Mouse (Mus musculus) neural tube, embryonic 11.5 days (tissue): ENCODE measurements at regions not wholly inside any gene's neighbourhood (a gene's known extent, or its start where the extent isn't known, plus 50 kb on each side); places are given as distances from the start of the nearest gene placed in this dataset.

Experiments
- ATAC-seq: fragments of 200-750 bp; cut with Nextera tagmentation; 2 replicates; pipeline ENCODE4 v1.8.0; 2017; ENCODE audit warnings: moderate number of reproducible peaks, mild to moderate bottlenecking, moderate TSS enrichment, moderate library complexity; ENCODE audit not compliant: insufficient read depth, low FRiP score, low TSS enrichment
- DNase-seq: peaks from one replicate; pipeline ENCODE4 v3.0.0-alpha.2; 2015; ENCODE audit warnings: low spot score
- H3K27ac ChIP-seq: fragments of 300-500 bp; sonication (generic); 2 replicates; pipeline ENCODE4 v1.5.1; 2014; ENCODE audit warnings: low read depth, mild to moderate bottlenecking, low read length
- H3K27me3 ChIP-seq: fragments of 300-500 bp; sonication (generic); 2 replicates; pipeline ENCODE4 v1.6.1; 2014; ENCODE audit warnings: mild to moderate bottlenecking, low read length, mixed read lengths; ENCODE audit not compliant: control insufficient read depth, insufficient read depth
- H3K36me3 ChIP-seq: fragments of 300-500 bp; sonication (generic); 2 replicates; pipeline ENCODE4 v1.6.1; 2014; ENCODE audit warnings: mild to moderate bottlenecking, low read length, moderate library complexity, mixed read lengths; ENCODE audit not compliant: control insufficient read depth, insufficient read depth
- H3K4me1 ChIP-seq: fragments of 300-500 bp; sonication (generic); 2 replicates; pipeline ENCODE4 v1.6.1; 2014; ENCODE audit warnings: low read length, mixed read lengths; ENCODE audit not compliant: control insufficient read depth, insufficient read depth
- H3K4me2 ChIP-seq: fragments of 300-500 bp; sonication (generic); 2 replicates; pipeline ENCODE4 v1.6.1; 2014; ENCODE audit warnings: low read depth, mild to moderate bottlenecking, moderate library complexity
- H3K4me3 ChIP-seq: fragments of 300-500 bp; sonication (generic); 2 replicates; pipeline ENCODE4 v1.5.1; 2014; ENCODE audit warnings: low read depth, low read length
- H3K9ac ChIP-seq: fragments of 300-500 bp; sonication (generic); 2 replicates; pipeline ENCODE4 v1.6.1; 2014; ENCODE audit warnings: mild to moderate bottlenecking, low read length
- H3K9me3 ChIP-seq: fragments of 300-500 bp; sonication (generic); 2 replicates; pipeline ENCODE4 v1.6.1; 2016; ENCODE audit warnings: low read length; ENCODE audit not compliant: control insufficient read depth
- WGBS: fragments of 180-500 bp; shearing (Covaris S2); extraction: QIAGEN DNeasy Blood & Tissue Kit; methylation state at CpG from one replicate; pipeline ENCODE4 v1.1.7; 2014; 5-methylcytosine and 5-hydroxymethylcytosine counted together

DNA sequence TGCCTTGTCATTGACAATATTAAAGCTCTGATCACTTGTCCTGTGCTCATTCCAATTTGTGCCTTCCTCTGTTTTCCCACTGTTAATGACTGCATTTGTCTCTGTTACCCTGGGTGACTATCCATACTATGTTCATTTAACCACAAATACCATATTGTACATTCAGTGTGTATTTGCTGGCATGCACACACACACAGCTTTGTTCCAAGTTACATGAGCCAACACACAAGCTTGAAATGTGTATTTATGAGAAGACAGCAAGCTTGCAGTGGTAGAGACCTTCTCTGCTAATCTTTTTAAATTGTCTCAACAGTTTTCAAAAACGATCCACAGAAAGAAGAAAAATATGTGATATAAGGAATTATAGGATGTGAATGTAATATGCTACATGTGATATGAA, 193.8 kb upstream of the Ptprk start:
- DNase-seq (no peak), ATAC-seq (no peak)
- Histone ChIP-seq H3K9ac (no peak overlapping the region), H3K4me2 (no peak overlapping the region), H3K27ac (no peak overlapping the region), H3K27me3 (no peaks in the 10 kb centered on the region), H3K4me3 (no peak overlapping the region), H3K4me1 (no peaks in the 10 kb centered on the region), H3K9me3 (no peaks in the 10 kb centered on the region), H3K36me3 (no peaks in the 10 kb centered on the region)
- WGBS: 98% methylated on average over 1 of the region's 1 CpGs

DNA sequence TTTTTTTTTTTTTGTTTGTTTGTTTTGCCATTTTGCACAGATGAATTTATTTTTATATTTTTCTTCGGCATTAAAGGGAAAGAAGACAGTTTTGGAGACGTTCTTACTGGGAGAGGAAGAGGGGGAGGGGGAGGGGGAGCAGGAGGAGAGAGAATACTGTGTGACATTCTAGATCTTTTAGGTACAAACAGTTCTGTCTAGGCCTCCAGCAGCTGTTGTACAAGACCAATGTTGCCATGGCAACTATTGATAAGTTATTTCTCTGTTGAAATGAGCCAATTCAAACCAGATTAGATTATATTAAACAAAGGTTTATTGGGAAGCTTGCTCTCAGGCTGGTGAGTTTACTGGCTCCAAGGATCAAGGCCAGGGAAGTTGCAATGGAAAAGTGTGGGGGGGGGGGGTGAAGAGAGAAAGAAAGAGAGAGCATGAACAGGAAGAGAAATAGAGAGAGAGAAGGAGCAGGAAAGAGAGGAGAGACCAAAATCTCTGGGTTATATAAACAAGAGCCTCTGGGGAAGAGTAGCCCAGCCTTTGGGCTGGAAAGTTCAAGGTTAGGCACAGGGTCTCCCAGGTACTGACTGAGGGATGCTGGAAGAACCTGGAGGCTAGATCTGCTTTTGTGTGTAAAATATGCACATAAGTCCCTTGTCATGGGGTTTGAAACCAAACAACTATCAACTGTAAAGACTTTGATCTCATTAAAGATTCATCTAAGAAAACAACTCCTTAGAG, 182.7 kb upstream of the Ptprk start:
- Histone ChIP-seq H3K4me2 (no peak overlapping the region), H3K4me3 (no peak overlapping the region), H3K27ac (no peak overlapping the region), H3K36me3 (no peaks in the 10 kb centered on the region), H3K4me1 (no peaks in the 10 kb centered on the region), H3K27me3 (no peaks in the 10 kb centered on the region), H3K9me3 (no peaks in the 10 kb centered on the region), H3K9ac (no peak overlapping the region)
- 47% methylated on average over 2 of the region's 2 CpGs for WGBS
- ATAC-seq (no peak; the same call in 1 of the 2 replicates), DNase-seq (no peak)

DNA sequence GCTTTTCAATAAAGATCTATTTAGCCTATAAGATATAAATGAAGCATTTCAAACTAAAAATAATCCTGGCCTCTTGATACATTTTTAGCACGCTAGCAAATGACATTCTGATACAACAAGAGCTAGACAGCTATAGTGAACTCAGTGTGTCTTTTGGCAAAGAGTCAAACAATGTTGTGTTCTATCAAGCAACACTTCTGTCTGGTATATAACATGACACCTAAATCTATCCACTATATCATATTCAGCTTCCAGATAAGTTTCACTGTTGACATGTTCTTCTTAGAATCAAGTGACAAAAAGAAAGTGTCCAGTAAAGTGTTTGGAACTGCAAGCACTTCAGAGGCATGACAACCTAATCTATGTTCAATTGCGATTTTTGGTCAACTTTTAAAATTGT, 158.2 kb upstream of the Ptprk start:
- no peak overlapping the region for H3K4me3 ChIP-seq
- WGBS: 85% methylated on average over 2 of the region's 2 CpGs
- no peaks in the 10 kb centered on the region for H3K9me3 ChIP-seq
- H3K27me3 ChIP-seq: no peaks in the 10 kb centered on the region
- H3K27ac ChIP-seq: no peak overlapping the region
- no peaks in the 10 kb centered on the region for H3K4me1 ChIP-seq
- no peak overlapping the region for H3K9ac ChIP-seq
- ATAC-seq: no peak
- no peak for DNase-seq
- H3K36me3 ChIP-seq: no peaks in the 10 kb centered on the region
- H3K4me2 ChIP-seq: no peak overlapping the region

DNA sequence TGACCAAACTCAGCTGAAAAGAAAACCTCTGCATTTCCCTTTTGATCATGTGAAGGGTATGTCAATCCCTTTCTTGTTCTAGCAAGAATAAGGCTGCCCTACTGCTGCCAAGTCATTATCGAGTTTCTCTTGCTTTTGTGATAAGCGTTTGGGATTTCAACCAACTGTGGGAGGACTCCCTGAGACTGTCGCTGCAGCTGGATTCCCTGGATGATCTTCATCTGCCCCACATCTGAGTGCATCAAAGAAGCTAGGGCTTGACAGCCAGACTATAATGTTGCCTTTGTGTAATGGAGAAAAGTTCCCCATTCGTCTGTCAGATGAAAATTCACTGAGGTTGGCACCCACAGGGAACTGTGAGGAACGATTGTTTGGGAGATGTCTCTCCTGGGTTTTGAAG, 147.4 kb upstream of the Ptprk start:
- H3K4me3 ChIP-seq: no peak overlapping the region
- no peaks in the 10 kb centered on the region for H3K9me3 ChIP-seq
- H3K4me1 ChIP-seq: no peaks in the 10 kb centered on the region
- DNase-seq: no peak
- H3K4me2 ChIP-seq: no peak overlapping the region
- H3K27ac ChIP-seq: no peak overlapping the region
- no peak for ATAC-seq
- no peak overlapping the region for H3K9ac ChIP-seq
- WGBS: 61% methylated on average over 5 of the region's 5 CpGs
- H3K27me3 ChIP-seq: no peaks in the 10 kb centered on the region
- no peaks in the 10 kb centered on the region for H3K36me3 ChIP-seq

DNA sequence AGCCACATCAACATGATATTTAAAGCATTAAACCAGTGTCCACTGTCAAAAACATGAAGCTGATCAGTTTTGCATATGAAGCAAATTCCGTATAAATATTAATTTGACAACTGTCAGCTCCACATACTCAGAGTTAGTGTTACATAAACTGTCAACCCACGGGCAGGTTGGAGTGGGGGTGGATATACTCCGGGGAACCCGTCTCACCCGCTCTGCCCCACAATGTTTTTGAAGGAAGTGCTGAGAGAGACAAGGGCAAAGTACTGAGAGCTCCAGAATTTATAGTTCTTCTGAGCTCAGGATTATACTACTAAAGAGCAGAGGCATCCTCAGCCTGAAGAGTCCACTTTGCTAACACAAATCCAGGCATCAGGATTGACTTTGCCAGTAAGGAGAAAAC, 132.5 kb upstream of the Ptprk start:
- 88% methylated on average over 5 of the region's 5 CpGs for WGBS
- H3K36me3 ChIP-seq: no peaks in the 10 kb centered on the region
- no peak for DNase-seq

DNA sequence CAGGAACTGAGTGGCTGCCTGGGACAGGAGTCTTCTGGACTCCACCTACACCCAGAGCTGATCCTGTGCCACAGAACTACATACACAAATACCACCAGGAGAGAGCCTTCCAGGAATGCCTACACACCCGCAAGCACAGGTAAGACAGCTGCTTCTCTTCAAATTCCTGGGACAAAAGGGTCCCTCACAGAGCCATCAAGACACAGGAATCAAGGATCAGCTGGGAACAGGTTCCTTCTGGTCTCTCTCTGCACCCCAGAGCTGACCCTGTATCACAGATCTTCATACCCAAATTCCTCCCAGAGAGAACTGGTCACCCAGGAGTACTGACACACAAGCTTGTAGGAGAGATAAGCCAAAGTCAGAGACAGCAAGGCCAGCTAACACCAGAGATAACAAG, 125.5 kb upstream of the Ptprk start:
- no peaks in the 10 kb centered on the region for H3K4me1 ChIP-seq
- no peaks in the 10 kb centered on the region for H3K36me3 ChIP-seq
- H3K4me2 ChIP-seq: no peak overlapping the region
- H3K27me3 ChIP-seq: no peaks in the 10 kb centered on the region
- H3K4me3 ChIP-seq: no peak overlapping the region
- ATAC-seq (no peak), DNase-seq (no peak)
- 100% methylated on average over 1 of the region's 1 CpGs for WGBS
- H3K27ac ChIP-seq: no peak overlapping the region
- no peaks in the 10 kb centered on the region for H3K9me3 ChIP-seq
- H3K9ac ChIP-seq: no peak overlapping the region

More for the DNA sequence above, 132.5 kb upstream of the Ptprk start:
- H3K4me1 ChIP-seq: no peaks in the 10 kb centered on the region
- ATAC-seq: no peak
- no peaks in the 10 kb centered on the region for H3K9me3 ChIP-seq
- H3K4me3 ChIP-seq: no peak overlapping the region
- no peak overlapping the region for H3K4me2 ChIP-seq
- no peaks in the 10 kb centered on the region for H3K27me3 ChIP-seq
- no peak overlapping the region for H3K27ac ChIP-seq
- no peak overlapping the region for H3K9ac ChIP-seq

DNA sequence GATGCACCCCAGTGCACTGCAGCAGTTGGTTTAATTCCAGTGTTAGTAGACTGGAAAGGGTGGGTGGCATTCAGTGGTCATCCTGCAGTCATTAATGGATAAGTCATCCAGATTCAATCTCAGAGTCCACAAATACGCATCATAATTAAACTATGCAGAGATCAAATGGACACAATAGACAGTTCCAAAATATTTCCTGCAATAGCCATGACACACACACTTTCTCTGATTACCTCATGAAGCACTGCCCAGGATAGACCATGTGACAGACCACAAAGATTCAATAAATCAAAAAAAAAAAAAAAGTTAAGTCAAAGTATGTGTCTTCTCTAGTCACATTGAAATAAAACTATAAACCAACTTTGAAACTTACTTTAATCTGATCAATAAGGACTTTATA, 106.4 kb upstream of the Ptprk start:
- DNase-seq (no peak), ATAC-seq (no peak)
- 97% methylated on average over 1 of the region's 1 CpGs for WGBS

DNA sequence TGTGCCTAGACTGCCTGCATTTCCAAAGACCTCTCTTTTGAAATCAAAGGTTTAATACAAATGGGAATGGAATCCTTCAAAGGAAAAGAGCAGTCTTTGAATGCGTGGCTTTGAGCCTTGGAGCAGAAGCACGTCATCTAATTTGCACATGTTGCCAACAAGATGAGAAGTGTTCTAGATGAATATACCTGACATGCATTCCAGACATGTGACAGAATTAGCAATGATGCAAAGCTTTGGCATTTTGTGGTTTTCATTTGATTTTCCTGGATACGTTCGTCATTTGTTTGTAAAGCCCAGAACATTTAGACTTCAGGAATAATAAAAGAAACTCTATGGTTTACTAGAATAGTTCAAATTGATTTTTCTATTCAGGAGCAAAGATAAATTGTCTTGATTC, 90.6 kb upstream of the Ptprk start:
- Histone ChIP-seq H3K27ac (no peak overlapping the region), H3K27me3 (no peaks in the 10 kb centered on the region), H3K36me3 (no peaks in the 10 kb centered on the region), H3K4me3 (no peak overlapping the region), H3K4me2 (no peak overlapping the region), H3K4me1 (no peaks in the 10 kb centered on the region), H3K9ac (no peak overlapping the region), H3K9me3 (no peaks in the 10 kb centered on the region)
- DNase-seq (no peak), ATAC-seq (no peak)
- 89% methylated on average over 4 of the region's 4 CpGs for WGBS

More for the DNA sequence above, 106.4 kb upstream of the Ptprk start:
- Histone ChIP-seq H3K9me3 (no peaks in the 10 kb centered on the region), H3K27me3 (no peaks in the 10 kb centered on the region), H3K36me3 (no peaks in the 10 kb centered on the region), H3K4me2 (no peak overlapping the region), H3K4me3 (no peak overlapping the region), H3K4me1 (no peaks in the 10 kb centered on the region), H3K9ac (no peak overlapping the region), H3K27ac (no peak overlapping the region)

DNA sequence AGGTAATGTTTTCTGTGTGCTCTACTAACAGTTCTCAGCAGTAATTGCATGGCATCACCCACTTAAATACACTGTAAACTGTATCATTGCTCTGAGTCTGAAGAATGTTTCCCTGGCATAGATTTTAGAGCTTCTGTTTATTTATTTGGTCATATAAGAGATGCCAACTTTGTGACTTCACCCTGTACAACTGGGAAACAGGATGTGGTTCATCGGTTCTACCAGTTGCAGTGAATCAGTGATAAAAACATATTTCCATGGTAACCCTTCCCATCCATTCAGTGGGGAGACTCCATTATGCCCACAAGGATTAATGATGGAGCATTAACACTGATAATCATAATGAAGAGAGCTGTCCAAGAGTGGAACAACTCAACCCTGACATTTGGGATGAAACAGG, 89.6 kb upstream of the Ptprk start:
- H3K36me3 ChIP-seq: no peaks in the 10 kb centered on the region
- H3K27me3 ChIP-seq: no peaks in the 10 kb centered on the region
- H3K9ac ChIP-seq: no peak overlapping the region
- H3K9me3 ChIP-seq: no peaks in the 10 kb centered on the region
- H3K4me3 ChIP-seq: no peak overlapping the region
- H3K27ac ChIP-seq: no peak overlapping the region
- DNase-seq (no peak), ATAC-seq (no peak)
- no peaks in the 10 kb centered on the region for H3K4me1 ChIP-seq
- 90% methylated on average over 1 of the region's 1 CpGs for WGBS
- H3K4me2 ChIP-seq: no peak overlapping the region
